Mouse (Mus musculus) hindbrain, embryonic 13.5 days (tissue): ENCODE measurements around the gene Tfap2c. TPM values are rescaled to one million over a fixed set of nuclear protein-coding genes. Genes with fewer than 3 reads are reported as not detected.

Experiments used
- ATAC-seq: fragments of 200-750 bp; cut with Nextera tagmentation; 2 replicates; pipeline ENCODE4 v1.8.0; 2017; ENCODE audit warnings: moderate TSS enrichment; ENCODE audit not compliant: low FRiP score
- H3K27ac ChIP-seq: fragments of 300-500 bp; sonication (generic); 2 replicates; pipeline ENCODE4 v1.5.1; 2015; ENCODE audit warnings: inconsistent platforms, mild to moderate bottlenecking, moderate library complexity
- H3K27me3 ChIP-seq: fragments of 300-500 bp; sonication (generic); 2 replicates; pipeline ENCODE4 v1.6.1; 2015; ENCODE audit warnings: mild to moderate bottlenecking, inconsistent platforms
- H3K36me3 ChIP-seq: fragments of 300-500 bp; sonication (generic); 2 replicates; pipeline ENCODE4 v1.6.1; 2015; ENCODE audit warnings: mild to moderate bottlenecking, inconsistent platforms
- H3K4me1 ChIP-seq: fragments of 300-500 bp; sonication (generic); replicated peaks from 2 replicates; pipeline ENCODE4 v1.6.1; 2015; ENCODE audit warnings: inconsistent platforms
- H3K4me2 ChIP-seq: fragments of 300-500 bp; sonication (generic); 2 replicates; pipeline ENCODE4 v1.6.1; 2015; ENCODE audit warnings: inconsistent platforms, mild to moderate bottlenecking, moderate library complexity
- H3K4me3 ChIP-seq: fragments of 300-500 bp; sonication (generic); 2 replicates; pipeline ENCODE4 v1.5.1; 2015; ENCODE audit warnings: mild to moderate bottlenecking, inconsistent platforms
- H3K9ac ChIP-seq: fragments of 300-500 bp; sonication (generic); 2 replicates; pipeline ENCODE4 v1.6.1; 2015; ENCODE audit warnings: mild to moderate bottlenecking, inconsistent platforms
- H3K9me3 ChIP-seq: fragments of 300-500 bp; sonication (generic); 2 replicates; pipeline ENCODE4 v1.6.1; 2016; ENCODE audit warnings: inconsistent platforms
- WGBS: fragments of 180-500 bp; shearing (Covaris S2); methylation state at CpG from one replicate; pipeline ENCODE4 v1.1.7; 2015; 5-methylcytosine and 5-hydroxymethylcytosine counted together
- polyA plus RNA-seq: library from polyadenylated mRNA; unstranded; fragments of >200 nt; fragmentation: Nextera tagmentation; extraction: Ambion mirVana; gene quantifications from 2 replicates; pipeline ENCODE4 v1.2.1, GENCODE M21; 2015

Gene Tfap2c
- polyA plus RNA-seq, 1 experiment from 2014 or later, result 0.66 TPM

DNA sequence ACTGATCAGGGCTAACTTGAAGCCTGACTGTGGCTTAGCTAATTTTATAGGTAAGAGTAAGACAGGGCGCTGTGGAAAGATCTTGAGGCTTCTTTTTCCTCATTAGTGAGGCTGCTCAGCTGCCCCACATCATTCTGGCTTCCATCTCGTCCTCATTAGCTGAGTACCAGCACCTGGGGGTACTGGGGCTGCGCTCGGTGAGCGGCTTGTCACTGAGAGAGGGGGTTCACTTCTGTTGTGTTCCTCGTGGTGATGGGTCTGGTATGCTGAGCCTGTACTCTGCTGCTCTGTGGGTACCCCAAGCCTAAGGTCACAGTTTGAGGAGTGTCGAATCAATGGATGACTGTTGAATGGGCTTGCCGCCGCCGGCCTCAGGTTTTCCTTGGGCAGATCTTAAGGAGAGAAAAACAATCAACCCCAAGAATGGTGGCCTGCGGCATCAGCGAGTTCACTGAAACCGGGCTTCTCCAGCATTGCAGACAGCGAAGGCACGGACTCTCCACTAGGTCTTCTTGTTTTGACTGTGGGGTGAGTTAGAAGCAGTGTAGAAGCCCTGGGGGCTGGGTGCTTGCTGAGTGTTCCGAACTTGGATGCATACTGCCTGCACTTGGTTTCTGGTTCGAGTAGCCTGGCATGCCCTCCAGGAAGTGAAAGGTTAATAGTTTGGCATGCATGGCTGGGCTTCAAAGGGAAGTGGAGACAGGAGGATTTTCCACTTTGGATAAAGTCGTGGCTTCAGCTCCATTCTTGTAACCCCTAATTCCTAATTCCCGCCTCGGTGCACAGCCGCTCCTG, 9.5 kb downstream of the Tfap2c start:
- Histone ChIP-seq H3K9ac (no peak overlapping the region), H3K4me2 (no peak overlapping the region), H3K27me3 (peaks cover 92% of the 10 kb centered on the region), H3K36me3 (no peaks in the 10 kb centered on the region), H3K4me3 (no peak overlapping the region), H3K27ac (no peak overlapping the region), H3K9me3 (no peaks in the 10 kb centered on the region), H3K4me1 (peaks cover 3% of the 10 kb centered on the region; the same call in 1 of the 2 replicates)
- WGBS, result 36% methylated on average over 21 of the region's 21 CpGs
- no peak for ATAC-seq

DNA sequence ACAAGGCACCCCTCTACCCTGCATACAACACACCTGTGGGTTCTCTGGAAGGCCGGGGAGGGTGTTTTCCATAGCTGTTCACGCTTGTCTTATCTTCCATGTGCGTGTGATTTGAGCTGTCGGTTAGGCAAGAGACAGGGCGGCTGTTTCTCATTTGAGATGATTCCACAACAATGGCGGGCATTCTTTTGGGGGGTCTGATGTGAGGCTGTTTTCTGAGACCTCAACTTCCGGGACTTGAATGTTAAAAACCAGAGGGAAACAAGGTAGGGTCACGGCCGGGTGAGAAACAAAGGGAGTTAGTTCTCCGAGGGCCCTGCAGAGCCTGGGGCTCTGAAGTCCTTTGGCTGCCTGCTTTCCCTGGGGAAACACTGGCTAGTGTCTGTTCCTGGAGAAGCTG, 11.6 kb downstream of the Tfap2c start:
- H3K27me3 ChIP-seq, result peaks cover 77% of the 10 kb centered on the region

GRCm38 (mm10) chr2:172567835-172568234, 18.4 kb downstream of the Tfap2c start:
- Histone ChIP-seq H3K27me3 (peaks cover 25% of the 10 kb centered on the region), H3K4me2 (no peak overlapping the region), H3K4me1 (no peaks in the 10 kb centered on the region), H3K9ac (no peak overlapping the region), H3K4me3 (no peak overlapping the region), H3K9me3 (no peaks in the 10 kb centered on the region), H3K27ac (no peak overlapping the region), H3K36me3 (no peaks in the 10 kb centered on the region)
- no peak for ATAC-seq
- 87% methylated on average over 9 of the region's 9 CpGs for WGBS

More for the DNA sequence above, 11.6 kb downstream of the Tfap2c start:
- Histone ChIP-seq H3K9me3 (no peaks in the 10 kb centered on the region), H3K36me3 (no peaks in the 10 kb centered on the region), H3K9ac (no peak overlapping the region), H3K4me1 (peaks cover 3% of the 10 kb centered on the region; the same call in 1 of the 2 replicates), H3K4me2 (no peak overlapping the region), H3K27ac (no peak overlapping the region), H3K4me3 (no peak overlapping the region)
- ATAC-seq, result no peak
- 28% methylated on average over 10 of the region's 10 CpGs for WGBS

DNA sequence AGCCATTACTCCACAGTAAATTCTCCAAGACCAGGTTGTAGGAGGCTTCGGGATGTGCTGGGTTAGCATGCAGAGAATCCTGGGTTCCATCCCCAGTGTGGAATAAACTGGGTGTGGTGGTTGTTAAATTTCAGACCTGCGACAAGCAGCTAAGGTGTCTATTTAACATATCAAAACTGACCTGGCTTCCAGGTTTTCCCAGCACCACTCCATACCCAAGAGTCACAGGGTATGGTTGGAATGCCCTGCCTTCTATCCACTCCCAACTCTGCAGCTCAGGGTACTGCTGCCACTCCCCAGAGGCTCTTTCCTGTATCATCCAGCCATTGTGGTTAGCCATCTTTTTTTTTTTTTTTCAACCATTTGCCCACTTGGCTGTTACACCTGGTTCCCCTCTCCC, 19.1 kb downstream of the Tfap2c start:
- 76% methylated on average over 2 of the region's 2 CpGs for WGBS
- Histone ChIP-seq H3K9ac (no peak overlapping the region), H3K4me1 (no peaks in the 10 kb centered on the region)

DNA sequence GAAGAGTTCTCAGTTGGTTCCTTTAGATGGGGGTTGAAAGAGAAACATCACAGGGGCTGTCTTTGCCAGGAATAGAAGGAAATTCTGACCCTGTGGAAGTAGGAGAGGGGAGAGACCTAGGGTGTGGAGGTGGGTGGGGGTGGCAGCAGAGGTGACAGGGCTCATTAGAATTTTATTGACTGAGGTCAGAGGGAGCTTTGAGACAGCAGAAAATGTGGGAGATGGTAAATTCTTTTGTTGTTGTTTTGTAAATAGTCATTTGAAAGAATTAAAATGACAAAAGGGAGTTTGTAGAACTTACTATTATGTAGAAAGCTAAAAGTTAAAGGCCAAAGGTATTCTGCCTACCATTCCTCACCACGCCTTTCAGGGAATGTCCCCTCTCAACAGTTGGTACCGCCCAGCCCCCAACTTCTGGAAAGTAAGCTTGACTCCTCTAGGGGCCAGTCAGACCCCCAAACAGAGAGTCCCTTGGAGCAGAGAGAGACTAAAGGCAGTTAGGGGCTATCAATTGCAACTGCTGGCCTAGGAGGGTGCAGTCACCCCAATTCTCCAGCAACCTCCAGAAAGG, 27.9 kb downstream of the Tfap2c start:
- peaks cover 18% of the 10 kb centered on the region for H3K4me1 ChIP-seq
- no peak for ATAC-seq
- no peak overlapping the region for H3K4me3 ChIP-seq
- H3K9ac ChIP-seq, result no peak overlapping the region
- WGBS, result 42% methylated on average over 2 of the region's 2 CpGs
- no peak overlapping the region for H3K27ac ChIP-seq
- H3K27me3 ChIP-seq, result peaks cover 55% of the 10 kb centered on the region
- no peak overlapping the region for H3K4me2 ChIP-seq
- H3K36me3 ChIP-seq, result no peaks in the 10 kb centered on the region
- H3K9me3 ChIP-seq, result no peaks in the 10 kb centered on the region

More for the DNA sequence above, 19.1 kb downstream of the Tfap2c start:
- no peaks in the 10 kb centered on the region for H3K36me3 ChIP-seq
- H3K4me3 ChIP-seq, result no peak overlapping the region
- H3K9me3 ChIP-seq, result no peaks in the 10 kb centered on the region
- H3K27ac ChIP-seq, result no peak overlapping the region
- H3K4me2 ChIP-seq, result no peak overlapping the region
- H3K27me3 ChIP-seq, result peaks cover 26% of the 10 kb centered on the region
- no peak for ATAC-seq

- Histone ChIP-seq H3K4me1 (peaks cover 22% of the 10 kb centered on the region), H3K4me2 (no peak overlapping the region), H3K9me3 (no peaks in the 10 kb centered on the region), H3K4me3 (no peak overlapping the region), H3K27ac (no peak overlapping the region), H3K27me3 (peaks cover 56% of the 10 kb centered on the region), H3K9ac (0 out of 2 replicates have a peak overlapping the region, but pooled peaks have one; percentile 29), H3K36me3 (no peaks in the 10 kb centered on the region)
- ATAC-seq, result peak; percentile 65; the same call in 1 of the 2 replicates
- 67% methylated on average over 5 of the region's 5 CpGs for WGBS
These were observed 29.8 kb downstream of the Tfap2c start for GRCm38 (mm10) chr2:172579221-172579620.

GRCm38 (mm10) chr2:172580536-172581265, 31.3 kb downstream of the Tfap2c start:
- no peak overlapping the region for H3K4me3 ChIP-seq
- H3K4me2 ChIP-seq, result no peak overlapping the region
- no peak for ATAC-seq
- H3K36me3 ChIP-seq, result no peaks in the 10 kb centered on the region
- no peaks in the 10 kb centered on the region for H3K9me3 ChIP-seq
- H3K4me1 ChIP-seq, result peaks cover 22% of the 10 kb centered on the region
- H3K27me3 ChIP-seq, result peaks cover 64% of the 10 kb centered on the region
- no peak overlapping the region for H3K9ac ChIP-seq
- WGBS, result 45% methylated on average over 12 of the region's 12 CpGs
- no peak overlapping the region for H3K27ac ChIP-seq

- Histone ChIP-seq H3K9ac (no peak overlapping the region), H3K27ac (no peak overlapping the region), H3K27me3 (peaks cover 57% of the 10 kb centered on the region), H3K9me3 (no peaks in the 10 kb centered on the region), H3K36me3 (no peaks in the 10 kb centered on the region), H3K4me2 (no peak overlapping the region), H3K4me1 (peaks cover 22% of the 10 kb centered on the region), H3K4me3 (no peak overlapping the region)
- ATAC-seq, result no peak
- WGBS, result 14% methylated on average over 7 of the region's 7 CpGs
These were observed 33.9 kb downstream of the Tfap2c start for GRCm38 (mm10) chr2:172583312-172583711.

- ATAC-seq, result no peak
- H3K36me3 ChIP-seq, result no peaks in the 10 kb centered on the region
- peaks cover 9% of the 10 kb centered on the region for H3K4me1 ChIP-seq
- H3K27ac ChIP-seq, result no peak overlapping the region
- 83% methylated on average over 6 of the region's 6 CpGs for WGBS
- H3K27me3 ChIP-seq, result peaks cover 66% of the 10 kb centered on the region
- H3K4me2 ChIP-seq, result no peak overlapping the region
- H3K4me3 ChIP-seq, result no peak overlapping the region
- no peak overlapping the region for H3K9ac ChIP-seq
- no peaks in the 10 kb centered on the region for H3K9me3 ChIP-seq
These were observed 35.9 kb downstream of the Tfap2c start for GRCm38 (mm10) chr2:172585329-172585728.

DNA sequence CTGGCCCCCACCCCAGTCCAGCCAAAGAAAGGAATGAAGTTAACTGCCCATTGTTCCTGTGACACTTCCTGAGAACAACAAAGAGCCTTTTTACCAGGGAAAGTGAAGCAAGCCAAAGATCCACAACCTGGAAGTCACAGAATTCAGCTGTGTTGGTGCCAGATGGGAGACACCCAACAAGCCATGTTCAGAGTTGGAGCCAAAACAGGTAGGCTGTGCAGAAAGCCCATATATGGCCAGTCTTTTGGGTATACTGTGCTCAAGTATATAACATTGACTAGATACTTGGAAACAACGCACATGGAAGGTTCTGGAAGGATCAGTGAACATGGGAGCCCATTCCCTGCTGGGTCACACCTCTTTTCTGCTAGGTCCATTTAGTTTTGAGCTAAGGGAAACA, 39.7 kb downstream of the Tfap2c start:
- Histone ChIP-seq H3K36me3 (no peaks in the 10 kb centered on the region), H3K9me3 (no peaks in the 10 kb centered on the region), H3K4me2 (no peak overlapping the region), H3K9ac (no peak overlapping the region), H3K27ac (no peak overlapping the region), H3K4me3 (no peak overlapping the region), H3K4me1 (no peaks in the 10 kb centered on the region), H3K27me3 (peaks cover 44% of the 10 kb centered on the region)
- no peak for ATAC-seq
- WGBS, result 100% methylated on average over 1 of the region's 1 CpGs

DNA sequence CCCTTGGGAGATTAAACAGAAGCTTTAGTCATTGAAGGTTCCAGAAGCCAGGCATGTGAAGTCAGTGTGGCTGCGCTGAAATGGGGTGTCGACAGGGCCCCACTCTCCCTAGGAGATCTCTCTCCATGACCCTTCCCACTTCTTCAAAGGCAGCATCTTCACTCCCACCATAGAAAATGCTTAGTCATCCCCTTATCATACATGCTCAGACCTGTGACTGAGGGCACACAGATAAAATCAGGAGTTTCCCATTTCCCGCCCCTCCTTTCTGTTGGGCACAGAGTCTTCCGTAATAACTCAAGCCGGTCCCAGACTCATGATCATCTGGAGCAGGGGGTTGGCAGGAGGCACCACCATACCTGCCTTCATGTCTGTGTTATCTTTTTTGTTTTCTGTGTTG, 41.4 kb downstream of the Tfap2c start:
- Histone ChIP-seq H3K27ac (no peak overlapping the region), H3K4me2 (no peak overlapping the region), H3K4me1 (no peaks in the 10 kb centered on the region), H3K9ac (no peak overlapping the region), H3K4me3 (no peak overlapping the region), H3K36me3 (no peaks in the 10 kb centered on the region), H3K9me3 (no peaks in the 10 kb centered on the region), H3K27me3 (peaks cover 31% of the 10 kb centered on the region)
- WGBS, result 87% methylated on average over 5 of the region's 5 CpGs
- no peak for ATAC-seq

GRCm38 (mm10) chr2:172594326-172594725, 44.9 kb downstream of the Tfap2c start:
- WGBS, result 86% methylated on average over 7 of the region's 7 CpGs
- H3K9ac ChIP-seq, result no peak overlapping the region

More at GRCm38 (mm10) chr2:172594326-172594725, 44.9 kb downstream of the Tfap2c start:
- no peak overlapping the region for H3K27ac ChIP-seq
- H3K36me3 ChIP-seq, result no peaks in the 10 kb centered on the region
- no peaks in the 10 kb centered on the region for H3K4me1 ChIP-seq
- H3K4me2 ChIP-seq, result no peak overlapping the region
- H3K4me3 ChIP-seq, result no peak overlapping the region
- no peak for ATAC-seq
- H3K27me3 ChIP-seq, result peaks cover 21% of the 10 kb centered on the region
- H3K9me3 ChIP-seq, result no peaks in the 10 kb centered on the region
